Mouse (Mus musculus) megakaryocyte, embryonic 14.5 days (primary cell): ENCODE results near the gene Prkar2b.

ENCODE experiments used
- FLI1 ChIP-seq: IDR thresholded peaks from 2 replicates; pipeline ENCODE4 v1.6.1; 2012; ENCODE audit warnings: low read length, inconsistent platforms, mixed read lengths
- GATA1 ChIP-seq: IDR thresholded peaks from 3 replicates; pipeline ENCODE4 v1.6.1; 2012; ENCODE audit warnings: mixed read lengths, low read length, inconsistent platforms, borderline replicate concordance

DNA sequence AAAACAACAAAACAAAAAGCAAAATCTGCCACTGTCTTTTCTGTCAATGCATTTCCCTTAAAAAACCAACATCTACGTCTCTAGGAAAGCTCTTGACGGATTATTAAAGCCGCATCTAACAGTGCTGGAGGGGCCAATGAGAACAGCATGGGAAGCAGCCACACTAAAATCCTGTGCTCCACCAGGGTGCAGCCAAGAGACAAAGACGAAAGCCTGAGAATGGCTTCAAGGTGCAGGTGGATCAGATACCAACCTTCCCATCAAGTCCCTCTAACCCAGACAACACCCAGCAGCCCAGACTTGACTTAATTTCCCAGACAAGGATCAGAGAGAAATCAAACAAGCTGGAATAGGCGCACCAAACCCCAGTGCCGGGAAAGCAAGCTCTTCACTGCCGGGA lies 84.6 kb downstream of the Prkar2b start:
- TF ChIP-seq GATA1 (no peak), FLI1 (no peak)
